Mouse (Mus musculus) left cerebral cortex, adult 11 months (tissue): ENCODE results near the gene Drc7.

ENCODE experiments used
- DNase-seq: peaks from one replicate; pipeline ENCODE4 v3.0.0; 2022; ENCODE audit warnings: low spot score

Drc7 gene

DNA sequence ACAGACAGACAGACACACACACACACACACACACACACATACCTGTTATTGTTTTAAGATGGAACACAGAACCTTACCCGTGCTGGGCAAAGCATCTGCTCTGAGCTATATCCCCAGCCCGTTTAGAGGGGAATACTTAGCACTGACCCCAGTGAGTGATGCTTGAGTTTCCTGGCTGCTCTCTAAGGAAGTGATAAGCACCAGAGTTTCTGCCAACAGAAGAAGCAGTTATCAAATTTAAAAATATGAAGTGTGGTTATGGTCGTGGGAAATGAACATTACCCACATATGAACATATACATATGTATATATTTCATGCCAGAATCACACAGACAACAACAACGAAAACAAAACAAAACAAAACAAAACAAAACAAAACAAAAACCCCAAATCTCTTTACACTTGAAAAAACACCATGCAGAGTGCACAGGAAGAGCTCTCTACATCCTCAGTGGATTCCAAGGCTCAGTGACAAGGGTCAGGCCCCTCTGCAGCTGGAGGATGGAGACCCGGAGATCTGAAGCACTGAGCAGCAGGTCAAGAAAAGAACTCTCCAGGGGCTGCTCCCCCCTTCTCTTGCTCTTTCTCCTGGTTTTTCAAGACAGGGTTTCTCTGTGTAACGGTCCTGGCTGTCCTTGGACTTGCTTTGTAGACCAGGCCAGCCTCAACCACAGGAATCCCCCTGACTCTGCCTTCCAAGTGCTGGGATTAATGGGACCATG lies 5.1 kb downstream of the Drc7 start:
- DNase-seq: no peak

DNA sequence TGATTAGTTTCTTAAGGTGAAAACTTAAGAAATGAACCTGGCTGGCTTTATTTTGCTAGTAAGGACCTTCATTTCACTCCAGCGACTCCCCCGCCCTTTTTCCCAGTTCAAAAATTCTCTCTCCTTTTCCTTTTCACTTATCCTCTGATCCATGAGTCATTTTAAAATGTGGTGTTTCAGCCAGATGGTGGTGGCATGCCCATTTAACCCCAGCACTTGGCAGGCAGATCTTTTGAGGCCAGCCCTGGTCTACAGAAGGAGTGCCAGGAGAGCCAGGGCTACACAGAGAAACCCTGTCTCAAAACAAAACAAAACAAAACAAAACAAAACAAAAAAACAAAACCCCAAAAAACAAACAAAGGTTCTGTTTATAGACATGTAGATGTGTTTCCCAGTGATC lies 9.6 kb downstream of the Drc7 start:
- no peak for DNase-seq

DNA sequence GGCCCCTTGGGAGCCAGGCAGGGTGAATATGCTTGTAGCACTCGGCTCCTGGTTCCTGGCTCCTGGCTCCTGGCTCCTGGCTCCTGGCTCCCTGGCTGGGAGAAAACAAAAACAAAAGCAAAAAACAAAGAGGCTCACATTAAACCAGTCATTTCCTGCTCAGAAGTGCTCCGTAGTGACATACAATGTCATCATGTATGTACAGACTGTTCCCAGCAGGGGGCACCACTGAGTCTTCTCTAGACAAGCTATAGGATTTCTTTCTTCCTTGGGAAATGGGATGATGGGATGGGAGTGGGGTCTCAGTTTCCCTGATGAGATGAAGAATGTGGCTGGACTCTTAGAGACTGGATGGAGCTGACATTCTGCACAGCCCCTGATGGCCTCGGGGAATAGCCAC lies 12.7 kb downstream of the Drc7 start:
- DNase-seq: no peak

DNA sequence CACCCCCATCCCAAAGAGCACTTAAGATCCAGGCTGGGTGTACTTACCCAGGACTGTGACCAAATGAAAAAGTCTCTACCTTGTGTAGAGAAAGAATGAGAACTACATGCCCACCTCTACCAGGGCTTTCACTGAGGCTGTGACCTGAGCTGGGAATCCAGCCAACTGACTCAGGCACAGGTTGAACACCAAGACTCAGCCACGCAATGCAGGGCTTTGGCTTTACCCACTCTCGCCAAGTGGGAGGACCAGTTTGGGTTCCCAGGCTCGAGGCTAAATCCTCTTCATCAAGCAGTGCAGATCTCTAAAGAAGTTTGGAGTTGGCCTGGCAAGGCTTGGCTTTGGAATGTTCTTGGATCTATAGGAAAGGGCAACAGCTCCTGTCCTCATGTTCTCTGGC lies 20.6 kb downstream of the Drc7 start:
- no peak for DNase-seq

GRCm38 (mm10) chr8:95076151-95076550 lies 21.2 kb downstream of the Drc7 start:
- DNase-seq: no peak

DNA sequence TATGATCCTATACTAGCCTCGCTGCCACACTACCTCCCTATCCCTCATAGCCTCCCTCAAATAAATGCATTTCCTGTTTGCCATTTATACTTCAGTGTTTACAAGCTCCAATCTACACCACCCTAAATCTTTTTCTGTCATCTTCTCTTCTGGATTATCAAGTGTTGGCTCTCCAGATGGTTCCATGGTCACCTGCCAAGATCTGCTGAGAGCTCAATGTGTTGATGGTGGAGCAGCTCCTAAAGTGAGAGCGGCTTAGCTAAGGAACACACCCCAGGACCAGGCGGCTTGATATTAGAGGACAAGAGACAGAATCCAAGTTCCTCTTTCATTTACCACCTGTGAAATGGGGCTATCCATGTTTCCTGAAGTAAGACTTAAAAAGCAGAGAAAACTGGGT lies 23.2 kb downstream of the Drc7 start:
- DNase-seq: no peak

DNA sequence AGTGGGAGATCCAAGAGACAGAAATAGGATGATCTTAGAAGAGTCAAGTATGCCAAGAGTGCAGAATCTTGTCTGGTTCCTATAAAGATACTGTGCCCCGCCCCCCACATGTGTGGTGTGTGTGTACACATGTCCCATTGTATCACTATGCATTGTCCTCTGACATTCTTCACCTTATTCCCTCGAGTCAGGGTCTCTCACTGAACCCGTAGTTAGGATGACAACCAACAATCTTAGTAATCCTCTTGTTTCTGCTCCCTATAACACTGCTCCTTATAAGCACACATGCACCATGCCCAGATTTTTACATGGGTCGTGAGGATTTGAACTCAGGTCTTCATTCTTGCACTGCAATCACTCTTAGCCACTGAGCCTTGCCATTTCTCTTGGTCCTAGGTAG lies 24.4 kb downstream of the Drc7 start:
- DNase-seq: no peak

DNA sequence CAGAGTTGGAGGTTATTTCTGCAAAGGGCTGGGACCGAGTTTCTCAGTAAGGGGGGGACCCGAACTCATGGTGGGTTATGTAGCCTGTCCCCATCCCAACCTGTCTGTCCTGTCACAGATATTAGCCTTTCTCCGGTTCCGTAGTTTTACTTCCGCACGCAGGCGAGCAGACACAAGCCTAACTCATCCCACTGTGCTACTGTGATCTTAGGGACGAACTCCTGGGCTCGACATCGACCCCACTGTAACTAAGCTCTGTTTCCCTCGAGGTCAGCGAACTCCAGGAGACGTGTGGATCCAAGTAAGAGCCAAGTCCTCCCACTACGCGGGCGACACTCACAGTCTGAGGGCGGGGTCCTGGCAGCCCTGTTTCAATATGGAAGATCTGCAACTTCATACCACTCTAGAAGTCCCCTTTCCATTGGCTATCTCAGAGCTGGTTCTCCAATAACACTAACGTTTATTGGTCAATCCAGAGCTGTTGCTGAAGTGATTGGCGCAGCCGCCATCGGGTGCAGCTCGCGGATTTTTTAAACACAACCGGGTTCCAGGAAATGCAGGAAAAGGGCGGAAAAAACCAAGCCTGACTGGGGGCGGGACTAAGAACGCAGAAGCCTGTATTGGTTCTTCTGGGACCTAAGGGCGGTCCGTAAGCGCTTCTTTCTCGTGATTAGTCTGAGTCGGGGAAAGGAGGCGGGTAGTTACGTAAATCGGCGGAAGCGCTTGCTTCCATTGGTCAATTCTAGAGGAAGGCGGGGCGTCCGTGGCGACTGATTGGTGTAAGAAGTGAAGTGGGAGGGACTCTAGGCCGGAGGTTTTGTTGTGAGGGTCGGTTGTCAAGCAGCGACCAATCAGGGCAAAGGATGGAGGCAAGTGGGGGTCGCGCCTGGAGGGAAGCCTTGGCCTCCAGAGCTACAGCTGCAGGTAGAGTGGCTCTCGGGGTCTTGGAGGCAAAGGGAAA lies 25.8 kb downstream of the Drc7 start, which contains the start of gene Katnb1:
Gene Katnb1 (plus strand): TSS at position 806 of the 961 bp plus-strand sequence.
- DNase-seq: peak; percentile 99

DNA sequence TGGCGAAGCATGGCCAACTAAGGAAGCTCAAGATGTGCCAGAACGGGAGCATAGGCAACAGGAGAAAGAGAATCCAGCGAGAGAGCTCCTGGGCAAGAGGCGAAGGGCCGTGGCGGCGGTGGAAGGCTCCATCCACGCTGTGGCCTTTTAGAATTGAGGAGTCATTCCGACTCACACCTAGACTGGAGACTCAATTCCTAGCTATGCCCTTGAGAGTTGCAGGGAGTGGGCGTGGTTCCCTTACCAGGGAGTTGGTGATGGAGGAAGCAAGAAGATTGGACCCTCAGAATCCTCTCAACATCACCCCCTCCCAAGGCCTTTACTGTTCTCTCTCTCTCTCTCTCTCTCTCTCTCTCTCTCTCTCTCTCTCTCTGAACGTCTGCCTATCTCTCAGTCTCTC lies 26.7 kb downstream of the Drc7 start:
- DNase-seq: no peak

- no peak for DNase-seq
Observed at GRCm38 (mm10) chr8:95084261-95084660, 29.4 kb downstream of the Drc7 start.

DNA sequence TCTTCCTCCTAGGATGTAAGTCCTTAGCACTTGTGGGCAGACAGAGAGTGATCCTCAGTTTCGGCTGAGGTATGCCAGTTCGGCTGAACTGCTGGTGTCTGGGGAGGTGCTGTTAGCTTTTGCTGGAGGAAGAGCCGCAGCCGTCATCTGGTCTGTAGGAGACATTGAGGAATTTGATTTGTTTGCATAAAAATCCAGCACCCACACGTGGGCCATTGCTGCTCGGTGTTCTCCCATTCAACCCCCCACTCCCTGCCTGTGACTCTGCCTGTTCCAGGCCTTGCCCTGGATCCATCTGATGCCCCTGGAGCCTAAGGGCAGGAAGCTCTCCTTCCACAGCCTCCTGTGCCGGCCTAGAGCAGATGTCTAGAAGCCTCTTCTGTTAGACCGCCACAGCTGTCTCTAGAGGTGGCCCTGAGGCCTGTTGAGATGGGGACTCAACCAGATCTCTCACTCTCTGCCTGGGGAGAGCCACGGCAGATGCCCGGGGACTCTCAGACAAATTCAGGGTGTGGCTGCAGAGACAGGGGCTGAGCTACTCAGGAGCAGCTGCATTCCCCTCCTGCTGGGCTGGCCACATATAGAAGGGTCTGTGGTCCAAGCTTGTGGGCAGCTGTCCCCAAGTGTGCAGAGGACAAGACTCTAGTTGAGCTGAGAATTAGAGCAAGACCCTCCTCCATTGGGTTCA lies 30.0 kb downstream of the Drc7 start:
- no peak for DNase-seq

GRCm38 (mm10) chr8:95085432-95086141 lies 30.7 kb downstream of the Drc7 start:
- no peak for DNase-seq

- DNase-seq: no peak
Observed at GRCm38 (mm10) chr8:95093574-95093973, 38.7 kb downstream of the Drc7 start.

DNA sequence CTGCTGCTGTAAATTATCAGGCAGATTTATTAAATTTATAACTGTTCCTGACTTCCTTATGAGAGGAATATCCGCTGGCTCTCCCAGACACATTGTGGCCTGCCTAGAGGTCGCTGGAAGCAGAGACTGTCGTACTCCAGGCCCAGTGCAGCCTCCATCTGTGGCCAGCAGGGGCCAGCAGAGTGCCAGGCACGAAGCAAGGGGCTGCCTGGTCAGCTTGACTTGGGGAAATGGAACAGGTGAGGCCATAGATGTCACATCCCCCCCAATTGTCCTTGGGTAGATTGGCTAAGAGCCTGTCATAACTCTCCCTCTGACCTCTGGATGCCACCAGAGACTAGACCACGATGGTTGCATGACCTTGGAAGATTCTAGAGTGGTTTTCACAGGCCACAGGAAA lies 44.1 kb downstream of the Drc7 start:
- peak; percentile 36 for DNase-seq

DNA sequence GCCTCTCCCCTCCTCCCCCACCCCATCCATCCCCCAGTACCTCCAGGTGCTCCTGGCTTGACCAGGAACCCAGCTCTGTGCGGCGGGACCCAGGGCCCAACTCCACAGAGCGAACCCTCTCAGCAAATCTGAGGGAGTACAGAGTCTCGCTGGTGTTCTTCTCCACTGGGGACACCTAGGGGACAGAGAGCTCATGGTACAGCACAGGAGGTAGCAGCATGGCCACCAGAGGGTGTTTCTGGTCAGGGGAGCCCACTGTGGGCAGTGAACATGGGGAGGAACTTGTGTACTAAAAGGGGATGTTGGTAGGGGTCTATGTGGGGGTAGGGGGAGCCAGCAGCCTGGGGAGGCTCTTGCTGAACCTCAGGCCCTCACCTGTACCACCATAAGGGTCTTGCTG lies 47.1 kb downstream of the Drc7 start:
- no peak for DNase-seq

DNA sequence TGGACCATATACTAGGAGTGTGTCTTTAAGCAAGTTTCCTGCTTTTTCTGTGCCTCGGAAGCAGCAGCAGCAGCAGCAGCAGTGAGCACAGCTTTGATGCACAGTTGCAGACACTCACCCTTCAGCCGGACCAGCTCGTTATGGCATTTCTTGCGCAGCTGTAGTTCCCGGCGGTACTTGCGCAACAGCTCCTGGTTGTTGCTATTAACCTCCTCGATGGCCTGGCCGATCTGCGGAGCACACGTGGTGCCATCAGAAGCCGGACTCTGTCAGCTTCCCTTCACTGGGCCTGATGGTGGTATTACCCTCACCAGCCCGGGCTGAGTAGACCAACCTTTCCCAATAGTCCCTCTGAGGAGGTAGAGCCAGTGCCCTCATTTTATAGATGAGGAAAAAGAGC lies 52.4 kb downstream of the Drc7 start:
- DNase-seq: no peak

- no peak for DNase-seq
Observed at GRCm38 (mm10) chr8:95112594-95112993, 57.7 kb downstream of the Drc7 start.

GRCm38 (mm10) chr8:95113108-95113507 lies 58.2 kb downstream of the Drc7 start:
- DNase-seq: no peak

DNA sequence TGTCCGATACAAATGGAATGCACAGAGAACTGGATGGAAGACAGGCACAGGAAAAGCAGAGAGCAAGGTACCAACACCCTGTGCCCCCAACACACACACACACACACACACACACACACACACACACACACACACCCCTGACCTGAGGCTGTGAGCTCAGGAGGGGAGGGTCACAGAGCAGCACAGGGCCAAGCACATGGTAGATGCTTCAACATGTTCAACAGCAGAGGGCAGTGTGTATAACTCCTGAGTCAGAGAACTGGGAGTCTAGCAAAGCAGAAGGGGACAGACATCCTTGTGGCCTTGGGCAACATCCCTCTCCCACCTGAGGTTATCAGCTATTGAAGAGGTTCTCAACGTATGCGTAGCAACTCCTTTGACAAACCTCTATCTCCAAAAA lies 58.8 kb downstream of the Drc7 start:
- no peak for DNase-seq

GRCm38 (mm10) chr8:95123455-95123854 lies 68.6 kb downstream of the Drc7 start:
- DNase-seq: no peak

- DNase-seq: no peak
Observed at GRCm38 (mm10) chr8:95126497-95126896, 71.6 kb downstream of the Drc7 start.

GRCm38 (mm10) chr8:95127658-95128057 lies 72.8 kb downstream of the Drc7 start:
- DNase-seq: no peak
